Comparison of ENCODE assay signal across 32 mouse cellular contexts in the genomic region with DNA sequence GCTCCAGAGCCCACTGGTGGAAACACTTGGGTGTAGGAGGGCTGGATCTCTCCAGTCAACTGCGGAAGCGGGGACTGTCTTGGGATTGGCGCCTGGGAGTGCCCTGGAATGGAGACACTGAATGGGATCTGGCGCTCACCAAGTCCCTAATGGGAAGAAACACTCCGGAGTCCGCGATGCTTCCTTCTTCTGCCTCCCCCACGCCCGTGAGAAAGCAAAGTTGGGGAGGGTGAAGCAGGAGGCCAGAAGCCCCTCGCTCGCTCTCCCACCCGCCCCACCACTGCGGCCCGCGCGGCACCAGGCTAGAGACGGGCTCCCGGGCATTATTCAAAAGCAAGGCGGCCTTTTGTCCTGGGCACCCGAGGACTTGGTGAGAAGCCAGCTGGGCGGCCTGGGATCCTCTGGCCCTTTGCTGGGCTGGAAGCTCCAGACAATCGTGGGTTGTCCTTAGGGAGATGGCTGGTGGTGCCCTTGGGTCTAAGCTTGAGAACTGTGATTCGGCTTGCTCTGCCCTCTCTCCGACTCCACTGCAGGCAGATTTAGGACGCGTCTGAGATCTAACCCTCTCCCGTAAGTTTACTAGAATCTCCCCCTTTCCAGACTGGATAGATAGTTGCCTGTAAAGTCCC. TPM values are rescaled to one million over a fixed set of nuclear protein-coding genes. Genes with fewer than 3 reads are reported as not detected.
A peak's percentile ranks its signal among the peaks of the same experiment; 100 is the strongest.
DNase-seq lines count a peak whose midpoint lies in the region; ATAC-seq and TF ChIP-seq lines count a peak whose summit lies in the region.
"Had no signal": no experiment of that assay in that cellular context is flagged by ENCODE, and none has a peak within 500 bp of the region (broad histone marks: within the 10 kb centered on the region; RNA-seq: fewer than 3 reads in every experiment).

No protein-coding gene starts in this region.

- DNase-seq in forebrain, embryonic 10.5 days (ENCODE audit: extremely low spot score, low spot score): peak; percentile 50
- DNase-seq in kidney, postnatal 10 days: peak; percentile 23
- peak; percentile 54 for DNase-seq in WW6 (ENCODE audit: low read depth, low spot score)
- DNase-seq in heart, postnatal 36 days: no peak
- no peak for DNase-seq in left cerebral cortex, postnatal 4 days
- DNase-seq: adrenal gland, postnatal 25 days; cerebellum, adult 8-10 months; gastrocnemius, postnatal 25 days; heart, adult 18-20 months; heart, postnatal 10 days; lung, adult 18-20 months; lung, postnatal 10 days; right cerebral cortex, postnatal 25 days; spleen, adult 18-20 months had no signal

- WGBS in forebrain, embryonic 10.5 days: under 1% methylated on average over 27 of the region's 27 CpGs
- WGBS in forebrain, embryonic 15.5 days: under 1% methylated on average over 27 of the region's 27 CpGs
- under 1% methylated on average over 27 of the region's 27 CpGs for WGBS in kidney, embryonic 14.5 days

- no peaks in the 10 kb centered on the region for H3K36me3 ChIP-seq in forebrain, embryonic 10.5 days (replicated peaks)
- H3K36me3 ChIP-seq in forebrain, embryonic 15.5 days: no peaks in the 10 kb centered on the region
- no peaks in the 10 kb centered on the region for H3K36me3 ChIP-seq in kidney, embryonic 14.5 days (ENCODE audit: control insufficient read depth, insufficient read depth, low read length)
- no peaks in the 10 kb centered on the region for H3K36me3 ChIP-seq in E14TG2a.4 (ENCODE audit: insufficient read depth, low read length)
- H3K36me3 ChIP-seq: heart, embryonic 12.5 days; limb, embryonic 13.5 days; liver, embryonic 12.5 days; midbrain, embryonic 12.5 days had no signal

- no peak overlapping the region for H3K27ac ChIP-seq in forebrain, embryonic 10.5 days
- H3K27ac ChIP-seq in forebrain, embryonic 15.5 days (replicated peaks): no peak overlapping the region
- no peak overlapping the region for H3K27ac ChIP-seq in kidney, embryonic 14.5 days (ENCODE audit: low read depth, low read length)
- H3K27ac ChIP-seq: hindbrain, embryonic 14.5 days; kidney, postnatal 0 days; limb, embryonic 13.5 days; liver, embryonic 12.5 days; midbrain, embryonic 12.5 days had no signal

- H3K4me3 ChIP-seq in forebrain, embryonic 10.5 days: no peak overlapping the region
- no peak overlapping the region for H3K4me3 ChIP-seq in forebrain, embryonic 15.5 days
- H3K4me3 ChIP-seq in kidney, embryonic 14.5 days (ENCODE audit: low read length): no peak overlapping the region
- peak overlapping the region; percentile 52 for H3K4me3 ChIP-seq in E14TG2a.4 (replicated peaks; ENCODE audit: low read length)
- H3K4me3 ChIP-seq: heart, embryonic 12.5 days; limb, embryonic 13.5 days; liver, embryonic 12.5 days; midbrain, embryonic 12.5 days had no signal

- H3K4me1 ChIP-seq in forebrain, embryonic 10.5 days: 0 out of 2 replicates have a peak, but pooled peaks cover 3% of the 10 kb centered on the region
- H3K4me1 ChIP-seq in forebrain, embryonic 15.5 days: no peaks in the 10 kb centered on the region
- H3K4me1 ChIP-seq in kidney, embryonic 14.5 days (ENCODE audit: control insufficient read depth, insufficient read depth, low read length): no peaks in the 10 kb centered on the region
- H3K4me1 ChIP-seq in E14TG2a.4 (replicated peaks; ENCODE audit: low read depth, low read length): peaks cover 36% of the 10 kb centered on the region
- H3K4me1 ChIP-seq: limb, embryonic 13.5 days; liver, embryonic 12.5 days; midbrain, embryonic 12.5 days had no signal

- intact Hi-C loops in heart, postnatal 36 days (cut with DNase I): no loop called here
- intact Hi-C loops in left cerebral cortex, postnatal 4 days (cut with DNase I): no loop called here

- no peak for TF ChIP-seq CTCF in E14TG2a.4 (conservative IDR thresholded peaks at IDR 0.05; ENCODE audit: low read length)

- H3K9me3 ChIP-seq in forebrain, embryonic 10.5 days: peaks cover 2% of the 10 kb centered on the region; the same call in 1 of the 2 replicates
- H3K9me3 ChIP-seq in forebrain, embryonic 15.5 days: no peaks in the 10 kb centered on the region
- H3K9me3 ChIP-seq in kidney, embryonic 14.5 days (ENCODE audit: control insufficient read depth, low read length): no peaks in the 10 kb centered on the region; the same call in 1 of the 2 replicates
- peaks cover 3% of the 10 kb centered on the region for H3K9me3 ChIP-seq in E14TG2a.4 (ENCODE audit: low read length)
- H3K9me3 ChIP-seq: liver, embryonic 12.5 days; midbrain, embryonic 12.5 days had no signal

- H3K27me3 ChIP-seq in forebrain, embryonic 10.5 days (ENCODE audit: poor library complexity, severe bottlenecking): peaks cover 100% of the 10 kb centered on the region
- H3K27me3 ChIP-seq in forebrain, embryonic 15.5 days: peaks cover 97% of the 10 kb centered on the region
- H3K27me3 ChIP-seq in kidney, embryonic 14.5 days (ENCODE audit: control insufficient read depth, insufficient read depth, low read length): peaks cover 93% of the 10 kb centered on the region
- peaks cover 98% of the 10 kb centered on the region for H3K27me3 ChIP-seq in E14TG2a.4 (ENCODE audit: insufficient read depth, low read length)

- no peak overlapping the region for H3K4me2 ChIP-seq in forebrain, embryonic 15.5 days (replicated peaks)
- H3K4me2 ChIP-seq in kidney, embryonic 14.5 days (replicated peaks; ENCODE audit: low read depth, low read length): no peak overlapping the region
- H3K4me2 ChIP-seq: heart, embryonic 12.5 days; hindbrain, embryonic 14.5 days; limb, embryonic 13.5 days; liver, embryonic 12.5 days; midbrain, embryonic 12.5 days had no signal

- no peak overlapping the region for H3K9ac ChIP-seq in forebrain, embryonic 15.5 days (replicated peaks)
- H3K9ac ChIP-seq in kidney, embryonic 14.5 days (ENCODE audit: low read depth, low read length): no peak overlapping the region
- H3K9ac ChIP-seq: heart, embryonic 12.5 days; hindbrain, embryonic 14.5 days; limb, embryonic 13.5 days; liver, embryonic 12.5 days; midbrain, embryonic 12.5 days had no signal

- ATAC-seq in forebrain, embryonic 15.5 days (replicated peaks): no peak
- no peak for ATAC-seq in kidney, embryonic 14.5 days (ENCODE audit: low FRiP score, low TSS enrichment)
- ATAC-seq: CD4-positive, CD25-positive, alpha-beta regulatory T cell, adult 4 months; intestine, postnatal 0 days; liver, embryonic 12.5 days had no signal

RNA-seq across cellular contexts. Expression of a gene that starts 16.5 kb away (rescaled TPM):
- polyA plus RNA-seq in forebrain, embryonic 10.5 days (2016; fragmentation: Nextera tagmentation; extraction: Ambion mirVana): not detected in 2 replicates
- polyA plus RNA-seq in forebrain, embryonic 15.5 days (2015; fragmentation: Nextera tagmentation; extraction: Ambion mirVana): not detected in 2 replicates
- not detected in 2 replicates for polyA plus RNA-seq in kidney, embryonic 14.5 days (2014; fragmentation: Nextera tagmentation; extraction: Ambion mirVana)
- not detected for total RNA-seq in heart, postnatal 36 days (2021)
- not detected for total RNA-seq in left cerebral cortex, postnatal 4 days (2021)
- total RNA-seq: adrenal gland, postnatal 25 days; common myeloid progenitor, adult 5-6 weeks; gastrocnemius, postnatal 25 days; heart, adult 18-20 months; heart, postnatal 10 days; layer of hippocampus, postnatal 14 days; left cerebral cortex, adult 8-10 months; neutrophil, adult 5-6 weeks had no signal
- polyA plus RNA-seq: brain, embryonic 14.5 days; CD4-positive, CD25-positive, alpha-beta regulatory T cell, adult 4 months; embryonic facial prominence, embryonic 14.5 days; heart, embryonic 12.5 days; hindbrain, embryonic 14.5 days; intestine, postnatal 0 days; kidney, postnatal 0 days; limb, embryonic 13.5 days; liver, embryonic 12.5 days; midbrain, embryonic 12.5 days had no signal

RNA-seq across cellular contexts. Expression of a gene that starts 44.1 kb away (rescaled TPM):
- not detected in 2 replicates for polyA plus RNA-seq in forebrain, embryonic 10.5 days (2016; fragmentation: Nextera tagmentation; extraction: Ambion mirVana)
- polyA plus RNA-seq in forebrain, embryonic 15.5 days (2015; fragmentation: Nextera tagmentation; extraction: Ambion mirVana): 0.18 and 0.25 TPM in 2 replicates
- not detected in 2 replicates for polyA plus RNA-seq in kidney, embryonic 14.5 days (2014; fragmentation: Nextera tagmentation; extraction: Ambion mirVana)
- not detected for total RNA-seq in heart, postnatal 36 days (2021)
- total RNA-seq in left cerebral cortex, postnatal 4 days (2021): under 1 TPM; 0.28 to 0.32 TPM
- total RNA-seq: adrenal gland, postnatal 25 days; common myeloid progenitor, adult 5-6 weeks; gastrocnemius, postnatal 25 days; heart, adult 18-20 months; heart, postnatal 10 days; MEL; neutrophil, adult 5-6 weeks had no signal
- polyA plus RNA-seq: CD4-positive, CD25-positive, alpha-beta regulatory T cell, adult 4 months; heart, embryonic 12.5 days; limb, embryonic 13.5 days; liver, embryonic 12.5 days; midbrain, embryonic 12.5 days had no signal

Comparison
In these comparisons a context has a peak if more than half of its experiments do, and no peak if none do; other contexts are left out.
1. DNase-seq: peak in forebrain, embryonic 10.5 days (single experiment), kidney, postnatal 10 days (single experiment) and WW6 (single experiment); none in heart, postnatal 36 days (0 of 2) and left cerebral cortex, postnatal 4 days (single experiment).